In genomic region chr9:56464863-56465654, GRCm38 (mm10) we compare ENCODE assay signal across 8 mouse cellular contexts. TPM values are rescaled to one million over a fixed set of nuclear protein-coding genes. Genes with fewer than 3 reads are reported as not detected.
A peak's percentile ranks its signal among the peaks of the same experiment; 100 is the strongest.
DNase-seq lines count a peak whose midpoint lies in the region; ATAC-seq lines count a peak whose summit lies in the region.

No protein-coding gene starts in this region.

- no peak overlapping the region for H3K4me3 ChIP-seq in forebrain, embryonic 14.5 days (ENCODE audit: low read depth, low read length)
- H3K4me3 ChIP-seq in hindbrain, embryonic 15.5 days = no peak overlapping the region
- no peak overlapping the region for H3K4me3 ChIP-seq in liver, embryonic 13.5 days (replicated peaks)

- H3K27me3 ChIP-seq in forebrain, embryonic 14.5 days (replicated peaks; ENCODE audit: control insufficient read depth, insufficient read depth, low read length) = no peaks in the 10 kb centered on the region
- H3K27me3 ChIP-seq in hindbrain, embryonic 15.5 days = no peaks in the 10 kb centered on the region
- H3K27me3 ChIP-seq in liver, embryonic 13.5 days = no peaks in the 10 kb centered on the region

- H3K27ac ChIP-seq in forebrain, embryonic 14.5 days (ENCODE audit: low read depth, low read length) = no peak overlapping the region
- peak overlapping the region; percentile 62 for H3K27ac ChIP-seq in hindbrain, embryonic 15.5 days (replicated peaks)
- 0 out of 2 replicates have a peak overlapping the region, but pooled peaks have one; percentile 3 for H3K27ac ChIP-seq in liver, embryonic 13.5 days

- H3K36me3 ChIP-seq in forebrain, embryonic 14.5 days (ENCODE audit: control insufficient read depth, insufficient read depth, low read length) = peaks cover 18% of the 10 kb centered on the region
- H3K36me3 ChIP-seq in hindbrain, embryonic 15.5 days = no peaks in the 10 kb centered on the region
- peaks cover 16% of the 10 kb centered on the region; the same call in 1 of the 2 replicates for H3K36me3 ChIP-seq in liver, embryonic 13.5 days

- WGBS in forebrain, embryonic 14.5 days = 33% methylated on average over 23 of the region's 23 CpGs
- 33% methylated on average over 23 of the region's 23 CpGs for WGBS in hindbrain, embryonic 15.5 days
- WGBS in liver, embryonic 13.5 days (ENCODE audit: insufficient replicate concordance) = 31% methylated on average over 23 of the region's 23 CpGs

- H3K4me2 ChIP-seq in forebrain, embryonic 14.5 days (ENCODE audit: low read length) = peak overlapping the region; percentile 28
- peak overlapping the region; percentile 24 for H3K4me2 ChIP-seq in hindbrain, embryonic 15.5 days
- H3K4me2 ChIP-seq in liver, embryonic 13.5 days = no peak overlapping the region

- H3K9me3 ChIP-seq in forebrain, embryonic 14.5 days (replicated peaks; ENCODE audit: control insufficient read depth, low read length) = no peaks in the 10 kb centered on the region
- H3K9me3 ChIP-seq in hindbrain, embryonic 15.5 days = no peaks in the 10 kb centered on the region
- H3K9me3 ChIP-seq in liver, embryonic 13.5 days (replicated peaks) = no peaks in the 10 kb centered on the region

- ATAC-seq in forebrain, embryonic 14.5 days = peak; percentile 61; the same call in 1 of the 2 replicates
- ATAC-seq in hindbrain, embryonic 15.5 days (ENCODE audit: low FRiP score, low read depth) = no peak
- ATAC-seq in liver, embryonic 13.5 days (ENCODE audit: low read depth) = no peak
- ATAC-seq in erythroblast, adult 5-6 weeks (replicated peaks; ENCODE audit: low FRiP score, poor library complexity, severe bottlenecking) = no peak

- peaks cover 9% of the 10 kb centered on the region; the same call in 1 of the 2 replicates for H3K4me1 ChIP-seq in forebrain, embryonic 14.5 days (ENCODE audit: control insufficient read depth, insufficient read depth, low read length)
- H3K4me1 ChIP-seq in hindbrain, embryonic 15.5 days (replicated peaks) = peaks cover 18% of the 10 kb centered on the region
- peaks cover 22% of the 10 kb centered on the region for H3K4me1 ChIP-seq in liver, embryonic 13.5 days (replicated peaks)

- H3K9ac ChIP-seq in forebrain, embryonic 14.5 days (ENCODE audit: low read length) = peak overlapping the region; percentile 13; the same call in 1 of the 2 replicates
- no peak overlapping the region for H3K9ac ChIP-seq in hindbrain, embryonic 15.5 days
- no peak overlapping the region for H3K9ac ChIP-seq in liver, embryonic 13.5 days

- peak; percentile 39 to 58 for DNase-seq in urinary bladder, adult 18-20 months (ENCODE audit: low spot score in 2 of 2)
- no peak for DNase-seq in urinary bladder, adult 2 months (ENCODE audit: low spot score)
- DNase-seq in forebrain, embryonic 14.5 days (ENCODE audit: low spot score) = peak; percentile 44
- no peak for DNase-seq in liver, embryonic 13.5 days
- peak; percentile 85 for DNase-seq in naive thymus-derived CD4-positive, alpha-beta T cell, adult 2 months (ENCODE audit: low read depth)
- DNase-seq in layer of hippocampus, postnatal 14 days (ENCODE audit: low spot score in 2 of 2) = no peak

RNA-seq across cellular contexts. Expression of gene Hmg20a, which starts 46.6 kb away (rescaled TPM):
- polyA plus RNA-seq in urinary bladder, adult 2 months (2012; rRNA removed) = 34.3 and 35.6 TPM in 2 replicates
- 65.7 and 77.8 TPM in 2 replicates for polyA plus RNA-seq in forebrain, embryonic 14.5 days (2014; fragmentation: Nextera tagmentation; extraction: Ambion mirVana)
- 73.4 and 78.3 TPM in 2 replicates for polyA plus RNA-seq in hindbrain, embryonic 15.5 days (2015; fragmentation: Nextera tagmentation; extraction: Ambion mirVana)
- 13.2 and 16.7 TPM in 2 replicates for polyA plus RNA-seq in liver, embryonic 13.5 days (2015; fragmentation: Nextera tagmentation; extraction: Ambion mirVana)
- 10 to 100 TPM; 62.8 to 64.4 TPM for total RNA-seq in layer of hippocampus, postnatal 14 days (2021)
- 6.7 and 9.0 TPM in 2 replicates for total RNA-seq in erythroblast, adult 5-6 weeks (2015; ENCODE audit: low replicate concordance)
- 7.0 and 9.4 TPM in 2 replicates for total RNA-seq in erythroblast, adult 5-6 weeks (2017; ENCODE audit: low replicate concordance)

RNA-seq across cellular contexts. Expression of gene Peak1, which starts 47.2 kb away (rescaled TPM):
- 14.5 and 19.5 TPM in 2 replicates for polyA plus RNA-seq in urinary bladder, adult 2 months (2012; rRNA removed)
- polyA plus RNA-seq in forebrain, embryonic 14.5 days (2014; fragmentation: Nextera tagmentation; extraction: Ambion mirVana) = 2.5 and 4.1 TPM in 2 replicates
- polyA plus RNA-seq in hindbrain, embryonic 15.5 days (2015; fragmentation: Nextera tagmentation; extraction: Ambion mirVana) = 5.3 and 5.8 TPM in 2 replicates
- 2.3 and 3.2 TPM in 2 replicates for polyA plus RNA-seq in liver, embryonic 13.5 days (2015; fragmentation: Nextera tagmentation; extraction: Ambion mirVana)
- 10 to 100 TPM; 47.4 to 50.1 TPM for total RNA-seq in layer of hippocampus, postnatal 14 days (2021)
- total RNA-seq in erythroblast, adult 5-6 weeks (2015; ENCODE audit: low replicate concordance) = 1.3 and 3.8 TPM in 2 replicates
- total RNA-seq in erythroblast, adult 5-6 weeks (2017; ENCODE audit: low replicate concordance) = 1.4 and 2.2 TPM in 2 replicates

Comparison
In these comparisons a context has a peak if more than half of its experiments do, and no peak if none do; other contexts are left out.
1. DNase-seq: peak in urinary bladder, adult 18-20 months (2 of 2), forebrain, embryonic 14.5 days (single experiment) and naive thymus-derived CD4-positive, alpha-beta T cell, adult 2 months (single experiment); none in urinary bladder, adult 2 months (single experiment), liver, embryonic 13.5 days (single experiment) and layer of hippocampus, postnatal 14 days (0 of 2).